Mouse (Mus musculus) ovary, adult 18-20 months (tissue): ENCODE measurements around the gene Zmynd19.

Experiments
- DNase-seq: peaks from one replicate; pipeline ENCODE4 v3.0.0; 2022; ENCODE audit warnings: low spot score, mixed read lengths

The Zmynd19 gene

GRCm38 (mm10) chr2:24949421-24950188 is at the start of gene Zmynd19:
Gene Zmynd19 (plus strand): TSS chr2:24949792.
- DNase-seq = peak; percentile 95

- no peak for DNase-seq
These were observed 48.5 kb upstream of the Zmynd19 start for GRCm38 (mm10) chr2:24901055-24901454.

DNA sequence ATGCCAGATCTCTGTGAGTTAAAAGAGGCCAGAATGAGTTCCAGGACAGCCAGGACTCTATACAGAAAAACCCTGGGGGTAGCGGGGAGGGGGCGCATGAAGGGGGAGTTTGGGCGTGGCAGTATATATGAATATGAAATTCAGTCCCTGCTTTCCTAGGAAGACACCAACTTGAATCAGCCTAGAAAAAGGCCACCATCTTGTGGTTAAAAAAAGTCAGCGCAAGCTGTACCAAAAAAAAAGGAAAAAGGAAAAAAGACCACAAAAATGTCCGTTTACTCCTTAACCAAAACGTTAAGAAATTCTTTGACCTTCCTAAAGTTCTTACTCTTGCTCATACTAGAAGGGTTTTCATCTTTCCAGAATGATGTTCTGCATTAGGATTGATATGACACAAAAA is 46.6 kb upstream of the Zmynd19 start:
- no peak for DNase-seq

GRCm38 (mm10) chr2:24904823-24905652 is 44.6 kb upstream of the Zmynd19 start:
- DNase-seq = no peak

DNA sequence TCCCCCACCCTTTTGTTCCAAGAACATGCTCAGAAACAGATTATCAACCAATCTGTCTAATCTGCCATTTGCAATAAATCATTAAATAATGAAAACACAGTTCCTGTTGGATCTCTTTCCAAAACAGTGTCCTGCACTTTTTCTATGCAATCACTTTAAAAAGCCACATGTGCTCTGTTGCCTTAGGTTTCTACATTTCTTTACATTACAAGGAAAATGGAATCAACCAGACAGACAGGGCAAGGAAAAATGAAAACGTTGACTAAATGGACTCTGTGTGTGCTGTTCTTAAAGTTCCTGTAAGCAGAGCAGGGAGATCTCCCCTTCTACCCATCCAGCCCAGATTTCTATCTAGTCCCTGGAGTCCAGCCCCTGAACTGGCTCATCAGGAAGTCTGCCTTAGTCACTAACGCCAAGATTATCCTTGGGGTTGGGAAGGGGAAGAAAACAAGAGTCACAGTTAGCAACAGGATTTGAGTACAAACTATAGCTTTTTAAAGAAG is 43.9 kb upstream of the Zmynd19 start:
- no peak for DNase-seq

- no peak for DNase-seq
These were observed 39.1 kb upstream of the Zmynd19 start for GRCm38 (mm10) chr2:24910481-24910880.

DNA sequence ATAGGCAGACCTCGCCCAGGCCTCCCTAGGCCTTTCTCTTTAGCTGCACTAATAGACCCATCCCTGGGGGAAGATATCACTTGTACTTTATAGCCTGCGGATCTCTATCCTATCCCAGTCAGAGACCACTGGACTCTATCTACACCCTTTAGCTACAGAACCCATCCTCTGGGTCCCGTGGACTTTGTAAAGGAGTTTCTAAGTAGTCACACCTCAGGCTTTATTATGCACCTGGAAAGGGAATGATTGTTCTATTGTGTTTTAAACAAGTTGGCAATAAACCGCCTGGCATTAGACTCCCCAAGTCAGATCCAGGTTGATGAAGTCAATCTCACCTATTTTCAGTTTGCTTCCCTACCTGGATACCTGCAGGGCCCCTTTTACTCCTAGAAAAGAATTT is 37.4 kb upstream of the Zmynd19 start:
- no peak for DNase-seq

DNA sequence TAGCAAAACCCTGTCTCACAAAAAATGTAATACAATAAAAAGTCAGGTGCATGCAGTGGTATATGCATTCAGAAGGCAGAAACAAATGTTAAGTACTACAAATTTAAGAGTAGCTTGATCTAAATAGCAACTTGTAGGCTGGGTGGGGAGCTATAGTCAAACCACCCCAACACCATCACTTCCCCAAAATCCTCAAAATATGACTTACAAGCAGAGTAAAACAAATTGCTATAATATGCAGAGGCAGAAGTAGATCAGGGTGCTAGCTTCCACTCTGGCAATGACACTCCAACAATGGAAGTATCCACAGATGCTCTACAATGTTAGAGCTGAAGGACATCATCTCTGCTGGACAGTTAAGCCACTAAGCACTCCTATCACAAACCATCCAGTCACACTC is 37.0 kb upstream of the Zmynd19 start:
- DNase-seq = no peak

- no peak for DNase-seq
These were observed 34.8 kb upstream of the Zmynd19 start for GRCm38 (mm10) chr2:24914762-24915161.

GRCm38 (mm10) chr2:24918930-24919838 is 30.4 kb upstream of the Zmynd19 start, which contains the start of gene Ehmt1:
Gene Ehmt1 (minus strand): TSS chr2:24919614.
- peak; percentile 91 for DNase-seq

DNA sequence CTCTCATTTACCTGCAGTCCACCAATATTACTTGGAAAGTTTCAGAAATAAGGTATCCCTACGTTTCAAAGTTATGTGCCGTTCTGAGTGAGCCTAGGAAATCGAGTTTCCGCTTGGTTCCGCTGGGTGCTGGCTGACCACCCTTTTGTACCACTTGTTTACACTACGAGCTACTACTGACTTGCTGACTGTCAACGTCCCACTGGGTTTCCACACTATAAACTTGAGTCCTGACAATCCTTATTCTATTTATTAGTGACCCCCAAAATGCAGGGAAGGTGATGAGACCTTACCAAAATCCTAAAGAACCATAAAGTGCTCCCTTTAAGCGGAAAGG is 29.8 kb upstream of the Zmynd19 start:
- DNase-seq = no peak

DNA sequence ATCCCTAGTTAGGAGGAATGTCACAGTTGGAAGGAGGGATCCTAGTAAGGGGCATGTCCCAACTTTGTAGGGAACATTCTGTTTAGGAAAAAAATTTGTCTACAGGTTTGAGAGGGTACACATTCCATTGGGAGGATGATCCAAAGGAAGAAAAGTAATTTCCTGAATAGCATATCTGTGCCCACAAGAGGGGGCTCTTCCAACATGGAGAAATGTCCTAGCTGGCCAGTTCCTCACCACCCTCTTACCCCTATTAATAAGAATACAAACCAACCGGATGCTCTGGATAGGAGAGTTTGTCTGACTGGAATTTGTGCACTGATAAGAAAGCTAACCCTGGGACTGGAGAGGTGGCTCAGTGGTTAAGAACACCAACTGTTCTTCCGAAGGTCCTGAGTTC is 26.0 kb upstream of the Zmynd19 start:
- DNase-seq = no peak

DNA sequence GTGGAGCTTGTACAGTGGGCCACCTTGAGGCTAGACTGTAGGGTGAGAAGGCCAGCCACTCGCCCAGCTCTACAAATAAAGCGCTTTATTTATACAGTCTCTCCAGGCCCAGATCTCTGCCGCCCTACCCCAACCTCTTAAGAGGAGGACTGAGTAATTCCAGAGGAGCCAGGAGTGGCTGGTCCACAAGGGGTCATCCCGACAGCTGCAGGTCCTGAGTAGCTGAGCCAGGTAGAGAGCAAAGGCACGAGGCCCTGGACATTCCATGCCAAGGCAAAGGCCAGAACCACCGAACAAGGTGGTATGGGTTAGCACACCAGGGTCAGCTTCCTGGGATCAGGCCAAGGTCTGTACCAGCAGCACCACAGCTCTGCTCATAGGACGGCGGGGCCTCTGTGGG is 24.3 kb upstream of the Zmynd19 start:
- DNase-seq = no peak

DNA sequence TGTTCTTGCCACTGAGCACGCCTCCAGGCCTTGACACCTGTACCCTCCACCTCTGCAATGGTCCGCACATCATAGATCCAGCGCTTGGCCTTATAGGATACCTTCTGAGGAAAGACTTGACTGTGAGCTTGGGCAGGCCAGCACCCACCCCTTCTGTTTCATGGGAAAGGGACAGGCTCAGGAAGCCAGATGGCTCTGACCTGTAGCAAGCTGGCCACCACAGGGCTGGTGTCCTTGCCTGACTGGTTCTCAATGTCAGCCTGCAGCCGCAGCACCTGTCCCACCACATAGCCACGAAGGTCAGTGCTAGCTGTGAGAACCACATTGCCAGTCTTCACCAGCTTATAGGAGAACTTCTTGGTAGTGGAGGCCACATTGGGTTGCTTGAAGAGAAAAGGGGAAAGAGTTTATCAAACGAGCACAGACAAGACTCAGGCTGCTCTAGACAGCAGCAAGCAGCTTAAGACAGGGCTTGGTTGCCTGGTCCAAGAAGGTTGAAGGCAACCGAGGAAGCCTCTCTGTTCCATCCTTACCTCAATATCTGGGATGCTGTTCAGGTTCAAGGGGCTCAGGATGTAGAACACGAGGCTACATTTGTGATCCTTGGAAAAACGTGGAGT is 23.1 kb upstream of the Zmynd19 start:
- DNase-seq = no peak

DNA sequence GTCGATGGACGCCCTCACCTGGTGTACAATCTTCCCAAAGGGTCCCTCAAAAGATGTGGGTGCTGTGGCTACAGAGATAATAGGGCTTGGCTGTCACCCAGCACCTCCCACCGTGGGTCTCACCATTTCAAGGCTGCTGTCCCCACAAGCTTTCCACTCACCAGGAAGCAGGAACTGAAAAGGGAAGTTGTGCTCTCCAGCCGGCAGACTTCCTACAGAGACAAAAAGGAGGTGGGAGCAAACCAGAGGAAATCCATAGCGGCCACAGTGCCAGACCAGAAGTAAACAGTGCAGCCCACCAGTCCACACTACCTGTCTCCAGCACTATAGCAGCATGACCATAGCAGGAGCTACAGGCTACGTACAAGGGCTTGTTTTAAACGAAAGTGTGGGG is 22.6 kb upstream of the Zmynd19 start:
- no peak for DNase-seq

- DNase-seq = peak; percentile 43
These were observed 21.6 kb upstream of the Zmynd19 start for GRCm38 (mm10) chr2:24927810-24928479.

DNA sequence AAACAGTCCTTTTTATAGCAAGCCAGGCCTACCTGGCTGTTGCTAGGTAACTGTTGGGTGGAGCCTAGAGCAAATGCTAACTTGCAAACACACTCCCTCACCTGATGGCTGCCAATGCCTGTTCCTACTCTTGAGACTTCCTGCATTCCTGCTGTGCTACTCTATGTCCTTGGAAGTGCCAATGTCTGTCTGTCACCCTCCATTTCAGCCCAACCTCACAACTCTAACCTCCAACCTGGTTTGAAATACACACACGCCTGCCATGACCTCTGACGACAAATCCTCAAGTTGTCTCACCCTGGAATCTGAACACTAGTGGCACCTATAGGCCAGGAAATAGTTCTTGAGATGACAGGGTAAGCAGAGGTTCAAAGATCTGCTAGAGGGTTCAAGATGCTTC is 20.5 kb upstream of the Zmynd19 start:
- DNase-seq = no peak

DNA sequence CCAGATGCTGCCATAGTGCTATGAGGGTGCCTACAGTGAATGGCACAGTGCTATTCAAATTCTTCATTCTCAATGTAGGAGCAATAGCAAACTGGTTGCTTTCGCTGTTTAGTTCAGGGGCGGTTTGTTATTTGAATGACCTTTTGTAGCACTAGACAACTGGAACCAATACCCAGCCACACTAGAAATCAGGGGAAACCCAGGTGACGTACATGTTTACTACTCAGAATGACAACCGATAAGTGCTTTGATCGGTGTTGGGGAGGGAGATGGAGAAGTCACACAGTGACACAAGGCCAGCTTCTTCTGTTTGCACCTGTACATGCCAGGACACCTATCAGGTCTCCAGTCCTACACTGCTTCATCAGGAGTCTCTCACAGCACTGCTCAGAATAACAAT is 20.0 kb upstream of the Zmynd19 start:
- no peak for DNase-seq

- DNase-seq = no peak
These were observed 15.1 kb upstream of the Zmynd19 start for GRCm38 (mm10) chr2:24934441-24934963.

- DNase-seq = peak; percentile 94
These were observed 14.4 kb upstream of the Zmynd19 start, which contains the start of gene Arrdc1 for GRCm38 (mm10) chr2:24935057-24935796. Gene Arrdc1 (minus strand): TSS chr2:24935252.
